Mouse (Mus musculus) cerebellum, adult 2 months (tissue): ENCODE measurements around the gene Tbc1d10c.

Source experiments
- CTCF ChIP-seq: fragments of 200-500 bp; IDR thresholded peaks from 2 replicates; pipeline ENCODE4 v1.5.1; 2011; ENCODE audit warnings: low read depth, mild to moderate bottlenecking, control low read depth, low read length, moderate library complexity, borderline replicate concordance; ENCODE audit not compliant: insufficient read depth
- POLR2A ChIP-seq: fragments of 200-500 bp; IDR thresholded peaks from 2 replicates; pipeline ENCODE4 v1.6.1; 2011; ENCODE audit warnings: low read length, control low read depth, borderline replicate concordance; ENCODE audit not compliant: insufficient read depth

- no peak for TF ChIP-seq CTCF
- TF ChIP-seq POLR2A, result no peak
Observed at GRCm38 (mm10) chr19:4166678-4167476, 24.2 kb downstream of the Tbc1d10c start.
